Mouse (Mus musculus): ENCODE measurements around the gene Hist1h4f. TPM values are rescaled to one million over a fixed set of nuclear protein-coding genes. Genes with fewer than 3 reads are reported as not detected.
"Not testable (repeated sequence)": the region's sequence is repeated elsewhere in the genome, so short reads cannot be mapped to it uniquely, and the experiment has no call there.

The Hist1h4f gene
- polyA plus RNA-seq, 1 experiment from 2014 or later: not detected

DNA sequence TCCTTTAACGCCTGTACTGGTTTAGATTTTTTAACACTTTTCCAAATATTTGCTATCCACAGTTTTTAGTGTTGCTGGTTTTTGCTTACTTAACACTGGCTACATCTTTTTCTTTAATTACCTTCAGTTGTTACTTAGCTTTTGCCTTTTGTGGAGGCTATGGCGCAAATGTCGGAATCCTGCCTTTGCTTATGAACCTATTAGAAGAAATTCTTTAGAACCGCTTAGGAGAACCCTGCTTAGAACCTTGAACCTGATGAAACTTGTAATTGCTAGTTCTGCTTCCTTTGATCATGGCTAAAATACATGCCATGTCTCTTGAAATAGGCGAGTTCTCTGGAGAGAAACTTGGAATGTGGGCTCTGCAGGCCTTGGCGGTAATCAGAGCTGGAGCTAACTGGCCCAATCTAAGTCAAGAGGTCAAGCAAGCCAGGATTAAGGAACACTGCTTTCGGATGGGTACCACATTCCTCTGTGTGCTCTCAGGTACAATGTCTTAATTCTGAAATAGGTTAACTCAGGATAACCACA is 25.0 kb upstream of the Hist1h4f start:
- Histone ChIP-seq H3K36me3 (ENCODE audit: insufficient read depth, low read length) (no peaks in the 10 kb centered on the region), H3K4me2 (replicated peaks; ENCODE audit: low read depth, low read length) (peak overlapping the region; percentile 57), H3K9me3 (ENCODE audit: low read length) (no peaks in the 10 kb centered on the region), H3K27me3 (replicated peaks; ENCODE audit: insufficient read depth, low read length) (no peaks in the 10 kb centered on the region), H3K4me1 (ENCODE audit: insufficient read depth, low read depth, low read length) (peaks cover 11% of the 10 kb centered on the region; the same call in 1 of the 2 replicates), H3K9ac (replicated peaks; ENCODE audit: low read depth) (no peak overlapping the region), H3K27ac (ENCODE audit: low read length) (no peak overlapping the region), H3K4me3 (ENCODE audit: low read depth, low read length) (peak overlapping the region; percentile 35)
- ATAC-seq (no peak), DNase-seq (ENCODE audit: low spot score) (peak; percentile 24)
- whole genome bisulfite sequencing: 6% methylated on average over 7 of the region's 7 CpGs
- TF ChIP-seq CTCF (IDR thresholded peaks at IDR 0.05) (no peak), EP300 (IDR thresholded peaks at IDR 0.05) (no peak)

DNA sequence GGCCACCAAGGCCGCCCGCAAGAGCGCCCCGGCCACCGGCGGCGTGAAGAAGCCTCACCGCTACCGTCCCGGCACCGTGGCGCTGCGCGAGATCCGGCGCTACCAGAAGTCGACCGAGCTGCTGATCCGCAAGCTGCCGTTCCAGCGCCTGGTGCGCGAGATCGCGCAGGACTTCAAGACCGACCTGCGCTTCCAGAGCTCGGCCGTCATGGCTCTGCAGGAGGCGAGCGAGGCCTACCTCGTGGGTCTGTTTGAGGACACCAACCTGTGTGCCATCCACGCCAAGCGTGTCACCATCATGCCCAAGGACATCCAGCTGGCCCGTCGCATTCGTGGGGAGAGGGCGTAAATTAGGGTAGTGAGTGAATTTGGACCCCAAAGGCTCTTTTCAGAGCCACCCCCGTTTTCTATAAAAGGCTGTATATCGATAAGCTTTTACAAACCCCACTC is 24.4 kb upstream of the Hist1h4f start:
- not testable (repeated sequence) for ATAC-seq; DNase-seq (ENCODE audit: low spot score); H3K27me3 ChIP-seq (replicated peaks; ENCODE audit: insufficient read depth, low read length); H3K9ac ChIP-seq (replicated peaks; ENCODE audit: low read depth); H3K9me3 ChIP-seq (ENCODE audit: low read length); H3K36me3 ChIP-seq (ENCODE audit: insufficient read depth, low read length)
- 0% methylated on average over 8 of the region's 40 CpGs for WGBS
- Histone ChIP-seq H3K4me1 (ENCODE audit: insufficient read depth, low read depth, low read length) (peaks cover 11% of the 10 kb centered on the region; the same call in 1 of the 2 replicates), H3K27ac (ENCODE audit: low read length) (peak overlapping the region; percentile 76), H3K4me2 (replicated peaks; ENCODE audit: low read depth, low read length) (peak overlapping the region; percentile 57), H3K4me3 (ENCODE audit: low read depth, low read length) (peak overlapping the region; percentile 35)

DNA sequence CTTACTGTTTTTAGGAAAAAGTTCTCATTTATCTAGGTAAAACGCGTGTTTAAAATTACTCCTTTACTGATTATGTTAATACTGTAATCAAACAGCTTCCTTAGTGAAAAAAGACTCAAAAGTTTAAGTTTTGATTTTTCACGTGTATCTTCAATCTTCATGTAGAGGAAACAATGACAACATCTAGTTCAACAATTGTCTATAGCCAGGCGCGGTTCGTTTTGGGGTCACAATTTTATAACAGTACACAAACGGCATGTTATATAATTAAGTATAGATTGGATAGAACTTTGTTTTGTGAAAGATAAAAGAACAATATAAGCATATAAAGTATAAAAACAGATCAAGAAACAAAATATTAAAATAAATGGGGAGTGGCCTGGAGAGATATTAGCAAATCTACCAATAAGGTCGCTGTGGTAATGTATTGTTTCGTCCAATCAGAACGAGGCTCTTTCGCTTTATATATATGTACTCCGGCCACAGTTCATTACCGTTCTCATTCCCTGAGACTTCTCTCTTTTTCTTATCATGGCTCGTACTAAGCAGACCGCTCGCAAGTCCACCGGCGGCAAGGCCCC is 23.9 kb upstream of the Hist1h4f start, which contains the start of gene Hist1h3d:
Gene Hist1h3d (plus strand): TSS at position 493 of the 581 bp plus-strand sequence.
- ATAC-seq: peak; percentile 55

DNA sequence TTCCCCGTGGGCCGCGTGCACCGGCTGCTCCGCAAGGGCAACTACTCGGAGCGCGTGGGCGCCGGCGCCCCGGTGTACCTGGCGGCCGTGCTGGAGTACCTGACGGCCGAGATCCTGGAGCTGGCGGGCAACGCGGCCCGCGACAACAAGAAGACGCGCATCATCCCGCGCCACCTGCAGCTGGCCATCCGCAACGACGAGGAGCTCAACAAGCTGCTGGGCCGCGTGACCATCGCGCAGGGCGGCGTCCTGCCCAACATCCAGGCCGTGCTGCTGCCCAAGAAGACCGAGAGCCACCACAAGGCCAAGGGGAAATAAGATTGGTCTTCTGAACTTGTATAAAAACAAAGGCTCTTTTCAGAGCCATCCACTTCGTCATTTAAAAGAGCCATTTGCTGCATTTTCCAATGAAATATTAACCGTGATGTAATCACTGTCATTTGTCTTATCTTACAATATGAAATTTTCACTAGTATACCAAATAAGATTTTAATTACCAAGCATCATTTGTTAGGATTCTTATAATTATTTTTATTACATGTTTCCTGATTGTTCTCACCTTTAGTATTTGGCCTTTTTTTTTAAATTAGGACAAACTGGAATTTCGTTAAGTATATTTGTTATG is 23.2 kb upstream of the Hist1h4f start:
- H3K9ac ChIP-seq (replicated peaks; ENCODE audit: low read depth); H3K36me3 ChIP-seq (ENCODE audit: insufficient read depth, low read length); H3K27me3 ChIP-seq (replicated peaks; ENCODE audit: insufficient read depth, low read length); H3K9me3 ChIP-seq (ENCODE audit: low read length): not testable (repeated sequence)
- H3K4me2 ChIP-seq (replicated peaks; ENCODE audit: low read depth, low read length): peak overlapping the region; percentile 64
- ATAC-seq: peak; percentile 3
- H3K4me3 ChIP-seq (ENCODE audit: low read depth, low read length): 0 out of 2 replicates have a peak overlapping the region, but pooled peaks have one; percentile 15
- H3K27ac ChIP-seq (ENCODE audit: low read length): peak overlapping the region; percentile 75; the same call in 1 of the 2 replicates
- peaks cover 11% of the 10 kb centered on the region; the same call in 1 of the 2 replicates for H3K4me1 ChIP-seq (ENCODE audit: insufficient read depth, low read depth, low read length)
- WGBS: 0% methylated on average over 5 of the region's 39 CpGs
- DNase-seq (ENCODE audit: low spot score): peak; percentile 36

More for the DNA sequence above, 23.9 kb upstream of the Hist1h4f start, which contains the start of gene Hist1h3d:
- H3K4me2 ChIP-seq (replicated peaks; ENCODE audit: low read depth, low read length): peak within 1 kb of the TSS; percentile 57
- no peaks in the 10 kb centered on the region for H3K27me3 ChIP-seq (replicated peaks; ENCODE audit: insufficient read depth, low read length)
- H3K27ac ChIP-seq (ENCODE audit: low read length): peak within 1 kb of the TSS; percentile 76
- H3K36me3 ChIP-seq (ENCODE audit: insufficient read depth, low read length): no peaks in the 10 kb centered on the region
- peaks cover 11% of the 10 kb centered on the region; the same call in 1 of the 2 replicates for H3K4me1 ChIP-seq (ENCODE audit: insufficient read depth, low read depth, low read length)
- peak within 1 kb of the TSS; percentile 35 for H3K4me3 ChIP-seq (ENCODE audit: low read depth, low read length)
- DNase-seq (ENCODE audit: low spot score): peak; percentile 96
- no peak within 1 kb of the TSS for H3K9ac ChIP-seq (replicated peaks; ENCODE audit: low read depth)
- H3K9me3 ChIP-seq (ENCODE audit: low read length): no peaks in the 10 kb centered on the region
- under 1% methylated on average over 18 of the region's 18 CpGs for WGBS
- TF ChIP-seq EP300 (IDR thresholded peaks at IDR 0.05): no peak
- no peak for TF ChIP-seq CTCF (IDR thresholded peaks at IDR 0.05)

DNA sequence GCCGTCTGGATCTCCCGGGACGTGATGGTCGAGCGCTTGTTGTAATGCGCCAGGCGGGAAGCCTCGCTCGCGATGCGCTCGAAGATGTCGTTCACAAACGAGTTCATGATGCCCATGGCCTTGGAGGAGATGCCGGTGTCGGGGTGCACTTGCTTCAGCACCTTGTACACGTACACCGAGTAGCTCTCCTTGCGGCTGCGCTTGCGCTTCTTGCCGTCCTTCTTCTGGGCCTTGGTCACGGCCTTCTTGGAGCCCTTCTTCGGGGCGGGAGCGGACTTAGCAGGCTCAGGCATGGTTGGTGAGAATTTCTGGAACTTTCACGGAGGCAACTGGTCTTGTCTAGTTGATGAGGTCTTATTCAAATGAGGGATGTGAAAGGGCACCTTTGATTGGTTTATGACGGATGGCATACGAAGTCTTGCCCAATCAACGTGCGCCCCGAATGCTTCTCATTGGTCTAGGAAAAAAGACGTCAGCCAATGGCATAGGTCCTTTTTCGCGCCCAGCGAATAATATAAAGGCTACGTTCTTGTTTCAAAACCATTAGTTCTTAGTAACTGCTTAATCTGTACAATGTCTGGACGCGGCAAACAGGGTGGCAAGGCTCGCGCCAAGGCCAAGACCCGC is 22.6 kb upstream of the Hist1h4f start, which contains the start of the genes Hist1h2bf and Hist1h2ad:
Gene Hist1h2bf (minus strand): TSS at position 299 of the 627 bp plus-strand sequence.
Gene Hist1h2ad (plus strand): TSS at position 484 of the 627 bp plus-strand sequence.
- not testable (repeated sequence) for H3K9me3 ChIP-seq (ENCODE audit: low read length); H3K36me3 ChIP-seq (ENCODE audit: insufficient read depth, low read length); H3K27me3 ChIP-seq (replicated peaks; ENCODE audit: insufficient read depth, low read length)
- H3K9ac ChIP-seq (replicated peaks; ENCODE audit: low read depth): peak within 1 kb of the TSS; percentile 27; the same call in 1 of the 2 replicates
- DNase-seq (ENCODE audit: low spot score) (peak; percentile 99), ATAC-seq (peak; percentile 88)
- peak within 1 kb of the TSS; percentile 35; the same call in 1 of the 2 replicates for H3K4me3 ChIP-seq (ENCODE audit: low read depth, low read length)
- peak within 1 kb of the TSS; percentile 75; the same call in 1 of the 2 replicates for H3K27ac ChIP-seq (ENCODE audit: low read length)
- under 1% methylated on average over 17 of the region's 42 CpGs for WGBS
- H3K4me1 ChIP-seq (ENCODE audit: insufficient read depth, low read depth, low read length): peaks cover 11% of the 10 kb centered on the region; the same call in 1 of the 2 replicates
- peak within 1 kb of the TSS; percentile 64 for H3K4me2 ChIP-seq (replicated peaks; ENCODE audit: low read depth, low read length)
- TF ChIP-seq EP300 (IDR thresholded peaks at IDR 0.05): peak; percentile 90

DNA sequence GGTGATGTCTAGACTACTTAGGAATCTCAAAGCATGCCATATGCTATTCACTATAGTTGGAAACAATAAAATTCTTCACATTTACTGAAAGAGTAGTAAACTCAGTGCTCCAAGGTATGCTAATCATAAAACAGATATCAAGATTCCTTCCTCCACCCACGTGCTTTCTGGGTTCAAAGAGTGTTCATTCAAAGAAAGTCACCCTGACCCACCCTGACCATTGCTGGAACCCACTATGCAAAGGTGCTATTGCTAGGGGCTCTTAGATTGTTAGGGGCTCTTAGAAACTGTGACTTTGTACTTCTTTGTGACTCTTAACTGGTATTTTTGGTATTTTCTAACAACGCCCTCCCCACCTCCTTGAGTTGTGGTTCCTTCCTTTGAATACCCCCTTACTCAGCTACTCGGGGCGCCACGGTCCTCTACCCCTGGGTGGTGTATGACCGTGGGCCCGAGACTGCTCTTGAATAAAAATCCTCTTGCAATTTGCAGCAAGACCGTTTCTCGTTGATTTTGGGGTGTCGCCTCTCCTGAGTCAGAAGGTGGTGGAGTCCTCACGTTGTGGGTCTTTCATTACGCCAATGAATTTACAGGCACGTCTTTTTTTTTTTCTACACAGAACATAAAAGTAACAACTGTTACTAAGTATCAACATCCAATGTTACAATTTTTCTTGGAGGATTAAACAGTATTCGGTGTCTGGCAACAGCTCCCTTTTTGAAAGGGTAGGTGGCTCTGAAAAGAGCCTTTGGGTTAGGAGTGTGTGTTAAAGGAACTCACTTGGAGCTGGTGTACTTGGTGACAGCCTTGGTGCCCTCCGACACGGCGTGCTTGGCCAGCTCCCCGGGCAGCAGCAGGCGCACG is 21.8 kb upstream of the Hist1h4f start:
- Histone ChIP-seq H3K4me2 (replicated peaks; ENCODE audit: low read depth, low read length) (peak overlapping the region; percentile 64), H3K9ac (replicated peaks; ENCODE audit: low read depth) (peak overlapping the region; percentile 27; the same call in 1 of the 2 replicates), H3K4me1 (ENCODE audit: insufficient read depth, low read depth, low read length) (peaks cover 11% of the 10 kb centered on the region; the same call in 1 of the 2 replicates), H3K27ac (ENCODE audit: low read length) (peak overlapping the region; percentile 39; the same call in 1 of the 2 replicates), H3K4me3 (ENCODE audit: low read depth, low read length) (peak overlapping the region; percentile 16; the same call in 1 of the 2 replicates)
- H3K9me3 ChIP-seq (ENCODE audit: low read length); ATAC-seq; H3K27me3 ChIP-seq (replicated peaks; ENCODE audit: insufficient read depth, low read length); H3K36me3 ChIP-seq (ENCODE audit: insufficient read depth, low read length): not testable (repeated sequence)
- DNase-seq (ENCODE audit: low spot score): peak; percentile 12
- 7% methylated on average over 14 of the region's 20 CpGs for WGBS

Data from lung, postnatal 0 days (tissue).